Mouse (Mus musculus): ENCODE results near the gene Cep152. TPM values are rescaled to one million over a fixed set of nuclear protein-coding genes. Genes with fewer than 3 reads are reported as not detected.
A peak's percentile ranks its signal among the peaks of the same experiment; 100 is the strongest.

The Cep152 gene
- total RNA-seq, 1 experiment from 2014 or later, result 3.7 TPM

DNA sequence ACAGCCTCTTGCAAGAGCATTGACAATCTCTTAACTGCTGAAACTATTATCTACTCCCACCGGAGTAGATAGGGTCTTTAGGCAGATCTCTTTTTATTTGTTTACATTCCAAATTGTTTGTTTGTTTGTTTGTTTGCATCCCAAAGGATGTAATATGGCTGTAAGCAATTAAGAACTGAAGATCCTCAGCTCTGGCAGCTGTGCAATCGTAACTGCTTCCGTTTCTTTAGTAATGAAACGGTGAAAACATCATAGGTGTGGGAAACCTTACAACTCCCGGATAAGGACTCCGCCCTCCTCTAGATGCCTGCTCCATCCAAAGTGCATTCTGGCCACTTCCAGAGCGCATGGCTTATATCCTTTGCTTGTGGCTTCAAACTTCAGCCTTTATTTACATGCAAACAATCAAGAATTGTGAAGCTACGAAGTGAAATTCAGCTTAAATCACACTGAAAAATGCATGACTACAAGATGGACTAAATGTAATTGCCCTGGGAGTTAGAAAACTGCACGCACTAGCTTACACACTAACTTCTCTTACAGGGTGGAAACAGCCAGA, 707 bp downstream of the Cep152 start:
- no peak for DNase-seq

GRCm38 (mm10) chr2:125623211-125623610, 1.7 kb downstream of the Cep152 start:
- no peak for DNase-seq

DNA sequence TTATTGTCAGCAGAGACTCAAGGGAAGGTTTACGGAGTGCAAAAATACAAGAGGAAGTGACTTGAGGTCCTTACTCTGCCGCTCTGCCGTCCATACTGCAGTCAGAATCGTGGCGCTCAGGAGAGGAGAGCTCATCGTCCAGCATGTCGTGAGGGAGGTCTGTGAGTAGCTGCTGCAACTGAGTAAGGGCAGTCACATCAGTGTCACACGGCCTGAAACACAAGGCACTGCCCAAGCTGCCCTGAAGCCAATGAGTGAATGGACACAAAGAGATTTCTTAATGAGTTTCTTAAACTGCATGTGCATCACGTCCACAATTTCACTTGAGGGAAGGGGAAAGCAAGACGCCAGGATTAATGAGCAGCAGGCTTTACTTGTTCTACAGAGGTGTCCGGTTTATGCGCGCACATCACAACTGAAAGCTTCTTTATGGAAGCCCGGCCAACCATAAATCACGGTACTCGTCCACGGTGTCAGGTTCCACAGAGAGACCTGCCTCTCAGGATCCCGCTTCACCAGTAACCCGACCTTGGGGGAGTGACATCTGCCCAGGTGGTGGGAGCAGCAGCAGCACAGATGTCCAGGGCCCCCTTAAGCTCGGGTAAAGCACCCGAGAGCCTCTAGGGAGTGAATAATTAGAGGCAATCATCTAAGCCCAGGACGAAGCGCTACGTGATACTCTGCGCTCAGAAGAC, 4.6 kb downstream of the Cep152 start:
- DNase-seq, result no peak

- DNase-seq, result no peak
These were observed 9.0 kb downstream of the Cep152 start for GRCm38 (mm10) chr2:125615858-125616424.

GRCm38 (mm10) chr2:125615440-125615839, 9.5 kb downstream of the Cep152 start:
- no peak for DNase-seq

DNA sequence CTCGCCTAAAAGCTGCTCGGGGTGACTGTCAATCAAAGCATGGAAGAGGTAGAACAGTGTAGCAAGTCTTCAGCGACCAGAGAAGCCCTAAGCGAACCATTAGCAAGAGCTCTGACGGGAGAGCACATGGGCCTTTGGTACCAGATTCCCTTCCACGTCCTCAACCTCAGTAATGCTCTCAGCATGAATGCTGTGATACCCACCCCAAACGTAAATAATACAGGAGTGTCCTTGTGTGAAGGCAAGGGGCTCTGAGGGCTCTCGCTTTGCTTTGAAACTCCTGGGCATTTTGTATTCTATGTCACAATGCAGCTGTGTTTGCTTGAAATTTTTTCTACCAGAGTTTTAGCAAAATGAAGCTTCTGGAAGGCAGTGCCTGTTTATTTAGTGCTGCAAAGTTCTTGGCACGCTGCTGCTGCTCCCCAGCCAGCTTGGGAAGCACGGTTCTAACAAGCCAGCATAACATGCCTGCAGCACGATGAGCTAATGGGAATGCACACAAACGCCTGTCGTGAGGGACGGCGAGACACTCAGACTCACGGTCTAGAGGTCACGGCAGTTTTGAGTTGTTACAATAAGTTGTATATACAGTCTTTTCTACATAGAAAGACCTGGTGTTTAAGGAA, 18.6 kb downstream of the Cep152 start:
- DNase-seq, result no peak

- peak; percentile 56 for DNase-seq
These were observed 20.3 kb downstream of the Cep152 start for GRCm38 (mm10) chr2:125604646-125605045.

DNA sequence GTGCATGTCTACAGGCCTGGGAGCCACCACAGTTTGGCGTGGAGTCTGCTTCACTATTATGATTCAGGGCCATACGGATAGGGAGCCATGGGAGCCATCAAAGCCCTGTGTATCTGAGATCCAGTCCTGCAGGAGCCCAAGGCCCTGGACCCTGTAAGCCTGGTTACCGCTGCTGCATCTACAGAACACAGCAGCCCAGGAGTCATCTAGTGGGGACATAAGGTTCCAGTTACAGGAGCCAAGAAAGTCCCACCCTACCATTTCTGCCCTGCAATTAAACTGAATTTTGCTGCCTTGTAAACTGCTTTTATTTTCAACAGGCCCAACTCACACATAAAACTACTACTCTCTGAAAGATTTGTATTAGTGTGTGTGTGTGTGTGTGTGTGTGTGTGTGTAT, 21.9 kb downstream of the Cep152 start:
- DNase-seq, result no peak

- DNase-seq, result peak; percentile 11
These were observed 26.0 kb downstream of the Cep152 start for GRCm38 (mm10) chr2:125598958-125599357.

DNA sequence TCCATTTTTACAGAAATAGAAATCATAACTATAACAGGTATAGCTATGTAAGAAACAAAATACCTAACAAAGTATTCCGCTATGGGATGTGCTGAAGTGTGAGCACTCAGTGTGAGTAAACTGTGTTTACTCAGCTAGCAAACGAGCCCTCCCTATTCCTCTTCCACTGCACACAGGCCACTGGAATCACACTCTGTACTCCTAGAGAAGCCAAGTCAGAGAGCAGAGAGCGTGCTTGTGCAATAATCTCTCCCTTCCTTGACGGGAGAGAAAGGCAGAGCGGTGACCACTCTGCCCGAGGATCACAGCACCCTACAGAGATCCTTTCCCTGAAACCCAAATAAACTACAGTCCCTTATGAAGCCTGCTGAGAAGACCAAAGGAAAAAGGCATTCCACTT, 26.7 kb downstream of the Cep152 start:
- DNase-seq, result no peak

DNA sequence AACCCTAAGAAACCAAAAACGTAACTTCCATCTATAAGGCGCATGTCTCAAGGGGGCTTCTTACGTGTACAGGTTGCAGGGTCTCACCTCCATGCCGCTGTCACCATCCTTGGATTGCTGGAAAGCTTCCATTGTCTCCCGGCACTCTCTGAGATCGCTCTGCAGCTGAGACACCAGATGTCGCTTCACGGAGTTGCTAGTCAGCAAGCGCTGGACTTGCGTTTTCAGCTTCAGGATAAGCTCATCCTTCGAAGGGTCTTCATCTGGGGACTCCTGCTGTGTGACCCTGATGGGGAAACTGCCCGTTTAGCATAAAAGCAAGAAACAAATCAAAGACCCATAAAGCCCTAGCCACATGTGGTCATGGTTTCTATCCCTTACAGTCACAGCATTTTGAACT, 30.1 kb downstream of the Cep152 start:
- no peak for DNase-seq

DNA sequence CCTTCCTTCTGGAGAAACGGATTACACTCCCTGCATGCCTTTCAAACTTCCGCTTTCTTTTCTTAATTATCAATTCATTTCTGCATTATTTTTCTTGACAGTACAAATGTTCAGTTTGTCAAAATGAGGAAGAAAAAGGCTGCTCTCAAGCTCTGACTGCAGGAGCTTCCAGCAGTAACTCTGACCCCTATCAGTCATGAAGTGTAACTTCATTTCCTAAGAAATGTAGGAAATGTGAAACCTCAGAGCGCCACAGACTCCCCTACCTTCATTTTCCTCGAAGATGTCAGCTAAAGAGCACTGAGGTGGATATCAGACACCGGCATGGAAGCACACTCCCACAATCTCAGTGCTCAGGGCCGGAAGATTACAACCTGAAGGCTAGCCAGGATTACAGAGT, 30.8 kb downstream of the Cep152 start:
- DNase-seq, result no peak

DNA sequence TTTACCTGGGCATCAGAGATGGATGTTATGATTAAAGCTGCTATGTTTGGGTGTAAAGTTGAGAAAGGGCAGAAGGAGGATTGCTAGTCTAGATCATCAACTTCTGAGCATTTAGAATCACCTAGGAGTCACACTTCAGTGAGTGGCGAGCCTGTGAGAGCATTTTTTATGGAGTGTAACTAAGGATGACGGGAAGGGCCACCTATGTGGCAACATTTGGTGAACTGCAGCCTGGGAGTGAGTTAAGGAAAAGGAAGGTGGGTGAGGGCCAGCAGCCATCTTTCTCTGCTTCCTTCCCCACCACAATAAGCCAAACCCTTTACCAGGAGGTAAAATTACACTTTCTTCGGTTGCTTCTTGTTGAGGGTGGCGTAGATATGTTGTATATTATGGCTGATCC, 33.0 kb downstream of the Cep152 start:
- DNase-seq, result no peak

DNA sequence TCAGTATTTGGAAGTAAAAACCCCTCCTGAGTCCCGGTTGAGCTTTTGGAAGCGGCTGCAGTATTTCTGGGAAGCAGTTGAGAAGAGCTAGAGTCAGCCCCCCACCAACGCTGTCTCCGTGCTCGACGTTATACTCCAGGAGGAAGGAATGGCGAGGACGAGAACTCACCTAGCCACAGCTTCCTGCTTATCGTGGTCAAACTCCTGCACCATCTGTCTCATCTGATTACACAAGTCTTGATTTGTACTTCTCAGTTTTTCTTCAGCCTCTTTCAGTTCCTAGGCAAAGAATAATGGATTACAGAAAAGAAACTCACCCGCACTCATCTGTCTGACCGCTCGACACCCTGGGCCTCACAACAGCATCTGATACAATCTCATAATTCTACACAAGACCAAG, 35.6 kb downstream of the Cep152 start:
- no peak for DNase-seq

- no peak for DNase-seq
These were observed 43.8 kb downstream of the Cep152 start for GRCm38 (mm10) chr2:125581081-125581480.

- no peak for DNase-seq
These were observed 47.2 kb downstream of the Cep152 start for GRCm38 (mm10) chr2:125577670-125578069.

GRCm38 (mm10) chr2:125576498-125576897, 48.4 kb downstream of the Cep152 start:
- DNase-seq, result no peak

GRCm38 (mm10) chr2:125575766-125576165, 49.1 kb downstream of the Cep152 start:
- no peak for DNase-seq

- DNase-seq, result no peak
These were observed 61.0 kb downstream of the Cep152 start for GRCm38 (mm10) chr2:125563884-125564283.

DNA sequence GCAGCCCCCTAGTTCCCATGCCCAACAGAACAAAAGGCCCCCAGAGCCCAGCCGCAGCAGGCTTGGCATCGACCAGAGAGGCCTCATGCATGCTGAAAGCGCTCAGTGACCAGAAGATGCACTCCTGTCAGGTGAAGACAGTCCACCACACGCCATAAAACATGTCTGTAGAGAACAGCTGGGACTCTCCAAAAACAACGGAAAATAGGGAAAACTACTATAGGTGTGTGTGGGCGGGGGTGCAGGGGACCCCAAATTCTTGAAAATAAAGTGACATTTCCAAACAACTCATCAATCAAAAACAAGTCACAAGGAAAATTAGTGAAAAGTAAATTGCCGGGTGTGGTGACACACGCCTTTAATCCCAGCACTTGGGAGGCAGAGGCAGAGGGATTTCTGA, 62.5 kb downstream of the Cep152 start:
- DNase-seq, result no peak

GRCm38 (mm10) chr2:125560037-125560436, 64.9 kb downstream of the Cep152 start:
- DNase-seq, result no peak

GRCm38 (mm10) chr2:125558634-125559589, 66.0 kb downstream of the Cep152 start:
- DNase-seq, result peak; percentile 6
